Mouse (Mus musculus): Measurements from ENCODE around the gene Cyp24a1. TPM values are rescaled to one million over a fixed set of nuclear protein-coding genes. Genes with fewer than 3 reads are reported as not detected.
A peak's percentile ranks its signal among the peaks of the same experiment; 100 is the strongest.

The Cyp24a1 gene
- total RNA-seq (2021), result not detected in 2 replicates
- long read RNA-seq, experiment 1, result 0 reads
- long read RNA-seq, experiment 2, result 0 reads

- DNase-seq, result peak; percentile 89
Observed at GRCm38 (mm10) chr2:170497091-170497566, at the start of gene Cyp24a1. TSS of gene Cyp24a1 (minus strand) at chr2:170497145.

- no peak for DNase-seq
Observed at GRCm38 (mm10) chr2:170545745-170546144, 48.8 kb upstream of the Cyp24a1 start.

GRCm38 (mm10) chr2:170544950-170545349, 48.0 kb upstream of the Cyp24a1 start:
- DNase-seq, result no peak

DNA sequence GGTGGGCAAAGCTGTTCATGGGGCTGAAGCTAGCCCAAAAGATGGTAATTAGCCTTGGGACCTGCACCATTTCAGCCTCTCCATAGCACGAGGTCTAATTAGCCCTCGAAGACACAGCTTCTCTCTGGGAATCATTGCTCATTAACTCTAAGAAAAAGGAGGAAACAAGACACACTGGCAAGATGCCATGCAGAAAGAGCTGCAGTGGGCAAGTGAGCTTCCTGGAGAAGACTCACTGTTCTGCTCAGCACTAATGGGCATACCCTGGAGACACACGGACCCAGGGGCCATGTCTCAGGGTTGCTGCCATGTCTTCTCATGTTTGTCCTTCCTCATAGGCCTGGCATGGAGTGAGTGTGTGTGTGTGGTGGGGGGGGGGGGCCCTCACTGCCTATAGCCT, 47.2 kb upstream of the Cyp24a1 start:
- no peak for DNase-seq

DNA sequence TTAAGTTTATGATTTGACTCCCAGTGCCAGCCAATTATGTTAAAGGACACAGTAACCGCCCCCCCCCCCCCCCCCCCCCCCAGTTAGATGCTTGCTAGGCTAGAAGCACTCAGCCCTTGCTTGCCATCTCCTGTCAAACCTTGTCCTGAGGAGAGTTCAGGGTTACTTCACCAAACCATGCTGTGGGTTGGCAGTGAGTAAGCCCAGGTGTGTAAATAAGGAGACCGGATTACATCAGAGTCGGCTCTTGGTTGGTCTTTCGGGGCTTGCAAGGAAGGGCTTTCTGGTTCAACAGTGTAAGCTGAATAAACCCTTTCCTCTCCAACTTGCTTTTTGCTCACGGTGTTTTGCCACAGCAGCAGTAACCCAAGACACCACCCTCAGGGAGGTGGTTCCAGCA, 46.7 kb upstream of the Cyp24a1 start:
- no peak for DNase-seq

- no peak for DNase-seq
Observed at GRCm38 (mm10) chr2:170539211-170539610, 42.3 kb upstream of the Cyp24a1 start.

GRCm38 (mm10) chr2:170535841-170536240, 38.9 kb upstream of the Cyp24a1 start:
- no peak for DNase-seq

- no peak for DNase-seq
Observed at GRCm38 (mm10) chr2:170534803-170535174, 37.8 kb upstream of the Cyp24a1 start.

DNA sequence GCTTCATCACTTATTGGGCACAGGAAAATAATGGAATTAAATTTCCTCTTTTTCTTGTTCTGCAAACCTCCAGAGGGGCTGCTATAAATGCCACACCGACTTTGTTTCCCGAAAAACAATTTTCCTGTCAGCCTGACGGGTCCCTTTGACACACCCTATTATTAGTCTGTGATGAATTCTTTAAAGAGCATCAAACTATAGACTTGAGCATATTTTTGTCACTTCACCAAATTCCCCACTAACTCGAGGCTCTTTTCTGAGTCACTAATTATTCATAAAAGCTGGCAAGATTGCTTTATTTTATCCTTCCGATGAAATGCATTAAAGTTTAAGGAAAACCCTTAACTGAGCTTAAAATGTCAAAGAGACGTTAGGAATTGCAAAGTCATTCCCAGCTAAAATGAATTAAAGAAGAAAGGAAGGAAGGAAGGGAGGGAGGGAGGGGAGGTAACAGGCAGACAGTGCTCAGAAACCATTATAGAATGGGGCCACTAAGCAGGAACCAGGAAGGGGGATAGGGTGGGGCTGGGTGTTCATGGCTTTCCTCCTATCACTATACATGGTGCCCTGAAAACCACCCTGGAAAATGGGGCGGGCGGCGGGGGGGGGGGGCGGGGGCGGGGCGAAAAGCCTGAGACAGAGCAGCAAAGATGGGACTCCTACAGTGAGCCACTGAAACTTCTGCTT, 37.3 kb upstream of the Cyp24a1 start:
- DNase-seq, result no peak

DNA sequence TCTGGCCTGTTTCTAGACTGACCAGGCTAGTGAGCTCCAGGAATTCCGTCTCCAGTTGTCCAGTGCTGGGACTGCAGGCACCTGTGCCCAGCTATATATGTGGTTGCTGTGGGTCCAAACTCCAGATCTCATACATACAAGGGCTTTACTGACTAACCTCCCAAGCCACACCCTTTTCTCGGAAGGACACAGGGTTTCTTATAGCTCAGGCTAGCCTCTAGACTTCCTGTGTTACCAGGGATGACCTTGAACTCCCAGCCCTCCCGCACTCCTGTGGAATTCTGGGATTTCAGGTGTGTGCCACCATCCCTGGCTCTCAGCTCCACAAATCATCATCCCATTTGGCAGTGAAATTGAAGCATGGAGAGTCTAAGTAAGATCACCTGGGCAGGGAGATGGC, 33.3 kb upstream of the Cyp24a1 start:
- no peak for DNase-seq

- no peak for DNase-seq
Observed at GRCm38 (mm10) chr2:170529766-170530165, 32.8 kb upstream of the Cyp24a1 start.

DNA sequence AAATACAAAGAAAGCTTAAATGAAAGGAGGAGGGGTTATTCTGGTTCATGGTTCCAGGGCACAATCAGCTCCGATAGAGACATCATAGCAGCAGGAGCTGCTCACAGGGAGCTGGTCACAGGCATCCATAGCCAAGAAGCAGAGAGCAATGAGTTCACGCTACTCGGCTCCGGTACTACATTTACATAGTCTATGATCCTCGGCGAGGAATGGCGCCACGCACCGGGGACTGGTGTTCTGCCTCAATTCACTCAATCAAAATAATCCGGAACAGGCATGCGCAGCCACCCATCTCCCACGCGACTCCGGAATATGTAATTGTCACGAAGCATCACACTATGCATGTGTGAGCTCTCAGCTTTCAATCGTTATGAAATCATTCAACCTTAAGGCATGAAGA, 31.1 kb upstream of the Cyp24a1 start:
- DNase-seq, result no peak

- no peak for DNase-seq
Observed at GRCm38 (mm10) chr2:170526513-170526912, 29.6 kb upstream of the Cyp24a1 start.

- DNase-seq, result peak; percentile 64
Observed at GRCm38 (mm10) chr2:170520321-170520971, 23.5 kb upstream of the Cyp24a1 start.

- DNase-seq, result no peak
Observed at GRCm38 (mm10) chr2:170513756-170514155, 16.8 kb upstream of the Cyp24a1 start.

DNA sequence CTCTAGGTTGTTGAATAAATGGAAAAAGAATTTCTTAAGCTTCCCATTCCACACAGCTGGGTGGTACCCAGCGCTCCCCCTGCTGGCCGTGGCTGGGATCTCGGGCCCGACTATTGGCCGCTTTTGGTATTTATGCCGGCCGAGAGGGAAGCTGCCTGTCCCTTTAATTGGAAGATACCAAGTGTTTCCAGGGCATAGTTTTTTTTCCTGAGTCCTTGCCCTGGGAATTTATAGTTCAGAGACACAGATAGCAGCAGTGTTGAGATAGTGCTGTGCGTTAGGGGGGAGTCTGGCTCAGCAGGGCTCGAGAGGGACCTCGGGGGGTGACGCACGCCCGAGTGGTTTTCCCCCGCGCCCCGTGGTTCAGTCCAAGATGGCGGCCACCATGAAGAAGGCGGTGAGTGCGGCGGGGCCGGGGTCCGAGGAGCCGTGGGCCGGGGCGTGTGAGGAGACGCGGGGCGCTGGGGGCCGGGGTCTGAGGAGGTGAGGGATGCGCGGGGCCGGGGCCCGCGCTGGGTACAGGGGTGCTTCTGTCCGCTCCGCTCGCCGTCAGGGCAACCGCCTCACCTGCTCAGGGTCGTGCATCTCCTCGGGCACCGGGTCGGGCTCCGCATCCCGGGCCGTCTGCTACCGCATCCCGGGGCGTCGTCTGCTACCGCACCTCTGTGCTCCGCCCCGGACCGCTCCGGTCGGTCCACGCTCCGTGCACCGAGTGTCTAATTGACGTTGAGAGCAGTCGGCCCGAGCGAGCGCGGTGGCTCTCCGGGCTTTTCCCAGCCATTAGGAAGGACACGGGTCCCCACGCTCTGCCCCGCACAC, 14.3 kb upstream of the Cyp24a1 start:
- DNase-seq, result peak; percentile 93

GRCm38 (mm10) chr2:170508821-170509220, 11.9 kb upstream of the Cyp24a1 start:
- DNase-seq, result peak; percentile 93

DNA sequence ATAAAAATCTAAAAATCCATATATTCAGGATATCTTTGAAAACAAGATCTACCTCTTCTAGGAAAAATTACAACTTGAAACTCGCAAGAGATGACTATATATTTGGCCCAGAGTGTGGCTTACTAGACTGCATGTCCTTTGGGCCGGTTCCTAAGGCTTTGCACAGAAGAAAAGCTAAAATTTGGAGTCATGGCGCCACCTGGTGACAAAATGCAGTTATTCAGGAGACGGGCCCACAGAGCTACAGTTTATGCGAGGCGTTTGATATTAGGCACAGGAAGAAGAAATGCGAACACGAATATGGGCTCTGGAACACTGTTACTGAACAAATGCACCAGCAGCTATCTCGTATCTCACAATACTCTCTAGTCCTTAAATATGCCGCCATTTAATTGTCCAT, 10.8 kb upstream of the Cyp24a1 start:
- peak; percentile 84 for DNase-seq

DNA sequence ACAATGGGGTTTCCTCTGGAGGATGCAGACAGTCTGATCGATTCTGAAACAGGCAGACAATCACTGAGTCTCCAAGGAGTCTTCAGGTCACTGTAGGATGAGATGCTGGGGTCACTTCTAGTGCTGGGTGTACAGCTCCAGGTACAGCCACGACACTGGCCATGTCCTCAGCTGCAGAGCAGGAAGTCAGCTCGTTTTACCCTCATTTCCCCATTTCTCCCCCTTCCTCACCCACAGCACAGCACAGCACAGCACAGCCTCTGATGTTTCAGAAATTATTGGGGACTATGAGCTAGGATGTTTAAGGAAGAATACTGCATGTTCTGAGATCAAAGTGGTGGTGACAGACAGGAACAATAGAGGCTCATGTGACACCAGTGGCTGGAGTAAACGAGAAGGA, 7.0 kb upstream of the Cyp24a1 start:
- no peak for DNase-seq

DNA sequence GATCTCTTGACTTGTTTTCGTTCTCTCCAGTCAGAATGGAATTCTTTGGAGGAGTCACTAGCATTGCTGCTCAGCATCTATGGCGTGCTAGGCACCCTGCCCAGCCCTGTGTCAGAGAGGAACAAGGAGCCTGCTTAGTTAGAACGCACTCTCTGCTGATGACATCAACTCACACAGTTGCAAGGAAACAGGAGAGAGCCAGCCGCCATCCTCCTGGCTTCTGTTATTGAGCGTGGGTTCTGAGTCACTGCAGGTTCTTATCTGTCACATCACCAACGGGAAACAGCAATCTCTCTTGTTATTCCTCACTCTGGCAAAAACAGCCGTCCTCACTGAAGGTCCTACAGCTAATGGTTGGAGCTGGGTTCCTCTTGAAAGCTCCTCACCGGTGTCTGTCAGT, 6.4 kb upstream of the Cyp24a1 start:
- DNase-seq, result peak; percentile 34

- DNase-seq, result peak; percentile 11
Observed at GRCm38 (mm10) chr2:170498011-170498410, 1.1 kb upstream of the Cyp24a1 start.

DNA sequence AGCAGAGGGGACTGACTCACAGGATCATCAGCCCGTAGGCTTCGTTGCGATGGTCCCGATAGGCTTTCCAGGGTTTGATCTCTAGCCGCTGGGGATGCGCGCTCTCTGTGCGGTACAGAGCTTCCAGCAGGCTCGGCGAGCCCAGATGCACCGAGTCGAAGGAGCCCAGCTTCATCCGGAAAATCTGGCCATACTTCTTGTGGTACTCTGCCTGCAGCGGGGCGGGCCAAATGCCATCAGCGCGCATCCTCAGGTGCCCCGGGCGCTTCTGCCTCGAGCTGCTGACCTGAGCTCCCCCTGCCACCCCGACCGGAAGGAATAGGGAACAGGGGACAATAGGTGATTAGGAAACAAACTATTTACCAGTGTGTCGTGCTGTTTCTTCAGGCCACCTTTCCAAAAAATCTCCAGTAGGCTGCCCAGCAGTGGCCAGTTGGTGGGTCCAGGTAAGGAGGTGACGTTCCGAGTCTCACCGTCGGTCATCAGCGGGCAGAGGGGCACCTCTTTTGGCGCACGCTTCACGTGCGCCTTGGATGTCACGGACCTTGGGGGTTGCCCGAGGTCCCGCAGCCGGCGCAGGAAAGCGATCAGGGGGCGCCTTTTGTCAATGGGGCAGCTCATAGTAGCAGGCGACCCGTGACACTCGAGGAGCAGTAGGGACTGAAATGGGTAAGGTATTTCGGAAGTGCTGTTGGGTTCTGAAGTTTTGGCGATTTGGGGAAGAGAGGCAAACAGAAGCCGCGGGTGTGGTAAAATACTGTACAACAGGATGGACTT, 603 bp downstream of the Cyp24a1 start, which contains the start of gene Pfdn4:
TSS of gene Pfdn4 (plus strand) at position 275 of the 777 bp plus-strand sequence.
- DNase-seq, result no peak

Measured in adrenal gland, postnatal 14 days (tissue).